Mouse (Mus musculus): ENCODE data around the gene Chrne. TPM values are rescaled to one million over a fixed set of nuclear protein-coding genes. Genes with fewer than 3 reads are reported as not detected.

Gene Chrne
- 0.23 and 0.40 TPM in 2 replicates for polyA plus RNA-seq (2015; fragmentation: Nextera tagmentation; extraction: Ambion mirVana)

- Histone ChIP-seq H3K27ac (replicated peaks) (no peak within 1 kb of the TSS), H3K4me3 (replicated peaks) (no peak within 1 kb of the TSS), H3K36me3 (no peaks in the 10 kb centered on the region), H3K27me3 (replicated peaks) (0 out of 2 replicates have a peak, but pooled peaks cover 5% of the 10 kb centered on the region), H3K4me1 (peaks cover 9% of the 10 kb centered on the region), H3K4me2 (no peak within 1 kb of the TSS), H3K9ac (replicated peaks) (no peak within 1 kb of the TSS), H3K9me3 (replicated peaks) (no peaks in the 10 kb centered on the region)
- whole genome bisulfite sequencing, result 31% methylated on average over 1 of the region's 1 CpGs
- ATAC-seq (ENCODE audit: low FRiP score), result no peak
Observed at GRCm38 (mm10) chr11:70619101-70619500, at the start of gene Chrne. Gene Chrne, minus strand, starts transcription at chr11:70619216.

GRCm38 (mm10) chr11:70668335-70668770, 49.3 kb upstream of the Chrne start:
- no peaks in the 10 kb centered on the region for H3K27me3 ChIP-seq (replicated peaks)
- no peaks in the 10 kb centered on the region for H3K9me3 ChIP-seq (replicated peaks)
- H3K36me3 ChIP-seq, result peaks cover 35% of the 10 kb centered on the region
- H3K27ac ChIP-seq (replicated peaks), result peak overlapping the region; percentile 99
- WGBS, result under 1% methylated on average over 15 of the region's 15 CpGs
- peak overlapping the region; percentile 67 for H3K4me3 ChIP-seq (replicated peaks)
- H3K9ac ChIP-seq (replicated peaks), result peak overlapping the region; percentile 70
- peaks cover 43% of the 10 kb centered on the region for H3K4me1 ChIP-seq
- peak overlapping the region; percentile 81 for H3K4me2 ChIP-seq
- ATAC-seq (ENCODE audit: low FRiP score), result no peak; the same call in 1 of the 2 replicates

- peak overlapping the region; percentile 81 for H3K4me2 ChIP-seq
- no peak for ATAC-seq (ENCODE audit: low FRiP score)
- H3K9ac ChIP-seq (replicated peaks), result peak overlapping the region; percentile 70; the same call in 1 of the 2 replicates
- H3K27me3 ChIP-seq (replicated peaks), result no peaks in the 10 kb centered on the region
- peak overlapping the region; percentile 99 for H3K27ac ChIP-seq (replicated peaks)
- H3K4me3 ChIP-seq (replicated peaks), result peak overlapping the region; percentile 67
- H3K9me3 ChIP-seq (replicated peaks), result no peaks in the 10 kb centered on the region
- H3K36me3 ChIP-seq, result peaks cover 43% of the 10 kb centered on the region
- peaks cover 43% of the 10 kb centered on the region for H3K4me1 ChIP-seq
- WGBS, result 83% methylated on average over 14 of the region's 14 CpGs
Observed at GRCm38 (mm10) chr11:70667271-70668150, 48.5 kb upstream of the Chrne start.

- H3K27me3 ChIP-seq (replicated peaks), result no peaks in the 10 kb centered on the region
- no peak overlapping the region for H3K9ac ChIP-seq (replicated peaks)
- H3K27ac ChIP-seq (replicated peaks), result no peak overlapping the region
- 93% methylated on average over 8 of the region's 8 CpGs for WGBS
- peaks cover 40% of the 10 kb centered on the region for H3K4me1 ChIP-seq
- ATAC-seq (ENCODE audit: low FRiP score), result no peak
- H3K4me2 ChIP-seq, result no peak overlapping the region
- peaks cover 41% of the 10 kb centered on the region for H3K36me3 ChIP-seq
- no peaks in the 10 kb centered on the region for H3K9me3 ChIP-seq (replicated peaks)
- H3K4me3 ChIP-seq (replicated peaks), result no peak overlapping the region
Observed at GRCm38 (mm10) chr11:70666687-70667086, 47.7 kb upstream of the Chrne start.

- WGBS, result 92% methylated on average over 9 of the region's 9 CpGs
- H3K4me1 ChIP-seq, result peaks cover 22% of the 10 kb centered on the region
- H3K27ac ChIP-seq (replicated peaks), result no peak overlapping the region
- peaks cover 38% of the 10 kb centered on the region for H3K36me3 ChIP-seq
- no peak for ATAC-seq (ENCODE audit: low FRiP score)
- H3K9me3 ChIP-seq (replicated peaks), result no peaks in the 10 kb centered on the region
- no peak overlapping the region for H3K4me3 ChIP-seq (replicated peaks)
- H3K27me3 ChIP-seq (replicated peaks), result no peaks in the 10 kb centered on the region
- H3K4me2 ChIP-seq, result no peak overlapping the region
- H3K9ac ChIP-seq (replicated peaks), result no peak overlapping the region
Observed at GRCm38 (mm10) chr11:70664741-70665140, 45.7 kb upstream of the Chrne start.

GRCm38 (mm10) chr11:70663957-70664356, 44.9 kb upstream of the Chrne start:
- no peak for ATAC-seq (ENCODE audit: low FRiP score)
- Histone ChIP-seq H3K27me3 (replicated peaks) (no peaks in the 10 kb centered on the region), H3K9me3 (replicated peaks) (no peaks in the 10 kb centered on the region), H3K27ac (replicated peaks) (no peak overlapping the region), H3K4me1 (peaks cover 22% of the 10 kb centered on the region), H3K4me2 (no peak overlapping the region), H3K36me3 (peaks cover 38% of the 10 kb centered on the region), H3K9ac (replicated peaks) (no peak overlapping the region), H3K4me3 (replicated peaks) (no peak overlapping the region)
- 90% methylated on average over 6 of the region's 6 CpGs for WGBS

GRCm38 (mm10) chr11:70663101-70663500, 44.1 kb upstream of the Chrne start:
- Histone ChIP-seq H3K27ac (replicated peaks) (no peak overlapping the region), H3K4me2 (no peak overlapping the region), H3K4me1 (peaks cover 20% of the 10 kb centered on the region), H3K27me3 (replicated peaks) (no peaks in the 10 kb centered on the region), H3K9me3 (replicated peaks) (no peaks in the 10 kb centered on the region), H3K4me3 (replicated peaks) (no peak overlapping the region), H3K9ac (replicated peaks) (no peak overlapping the region), H3K36me3 (peaks cover 38% of the 10 kb centered on the region)
- no peak for ATAC-seq (ENCODE audit: low FRiP score)
- 95% methylated on average over 8 of the region's 8 CpGs for WGBS

- H3K9ac ChIP-seq (replicated peaks), result no peak overlapping the region
- H3K36me3 ChIP-seq, result peaks cover 33% of the 10 kb centered on the region
- ATAC-seq (ENCODE audit: low FRiP score), result no peak
- peaks cover 16% of the 10 kb centered on the region for H3K4me1 ChIP-seq
- WGBS, result 90% methylated on average over 8 of the region's 8 CpGs
- H3K27me3 ChIP-seq (replicated peaks), result no peaks in the 10 kb centered on the region
- no peak overlapping the region for H3K4me2 ChIP-seq
- no peak overlapping the region for H3K27ac ChIP-seq (replicated peaks)
- no peaks in the 10 kb centered on the region for H3K9me3 ChIP-seq (replicated peaks)
- H3K4me3 ChIP-seq (replicated peaks), result no peak overlapping the region
Observed at GRCm38 (mm10) chr11:70660571-70660970, 41.6 kb upstream of the Chrne start.

GRCm38 (mm10) chr11:70658942-70659341, 39.9 kb upstream of the Chrne start:
- Histone ChIP-seq H3K4me3 (replicated peaks) (no peak overlapping the region), H3K36me3 (peaks cover 20% of the 10 kb centered on the region), H3K27me3 (replicated peaks) (no peaks in the 10 kb centered on the region), H3K4me1 (peaks cover 22% of the 10 kb centered on the region), H3K27ac (replicated peaks) (no peak overlapping the region), H3K9ac (replicated peaks) (no peak overlapping the region), H3K9me3 (replicated peaks) (no peaks in the 10 kb centered on the region), H3K4me2 (no peak overlapping the region)
- ATAC-seq (ENCODE audit: low FRiP score), result no peak
- 90% methylated on average over 8 of the region's 8 CpGs for WGBS

- Histone ChIP-seq H3K27ac (replicated peaks) (no peak overlapping the region), H3K4me3 (replicated peaks) (no peak overlapping the region), H3K36me3 (peaks cover 15% of the 10 kb centered on the region), H3K4me2 (no peak overlapping the region), H3K4me1 (peaks cover 22% of the 10 kb centered on the region), H3K27me3 (replicated peaks) (no peaks in the 10 kb centered on the region), H3K9me3 (replicated peaks) (no peaks in the 10 kb centered on the region), H3K9ac (replicated peaks) (no peak overlapping the region)
- ATAC-seq (ENCODE audit: low FRiP score), result no peak
- 87% methylated on average over 5 of the region's 5 CpGs for WGBS
Observed at GRCm38 (mm10) chr11:70658521-70658920, 39.5 kb upstream of the Chrne start.

GRCm38 (mm10) chr11:70657991-70658390, 39.0 kb upstream of the Chrne start:
- peaks cover 27% of the 10 kb centered on the region for H3K4me1 ChIP-seq
- ATAC-seq (ENCODE audit: low FRiP score), result no peak
- no peak overlapping the region for H3K9ac ChIP-seq (replicated peaks)
- H3K36me3 ChIP-seq, result peaks cover 10% of the 10 kb centered on the region
- no peaks in the 10 kb centered on the region for H3K9me3 ChIP-seq (replicated peaks)
- H3K4me2 ChIP-seq, result no peak overlapping the region
- no peaks in the 10 kb centered on the region for H3K27me3 ChIP-seq (replicated peaks)
- no peak overlapping the region for H3K27ac ChIP-seq (replicated peaks)
- no peak overlapping the region for H3K4me3 ChIP-seq (replicated peaks)
- 72% methylated on average over 9 of the region's 9 CpGs for WGBS

GRCm38 (mm10) chr11:70657573-70657972, 38.6 kb upstream of the Chrne start:
- no peaks in the 10 kb centered on the region for H3K9me3 ChIP-seq (replicated peaks)
- H3K9ac ChIP-seq (replicated peaks), result no peak overlapping the region
- peaks cover 32% of the 10 kb centered on the region for H3K4me1 ChIP-seq
- no peak for ATAC-seq (ENCODE audit: low FRiP score)
- H3K4me3 ChIP-seq (replicated peaks), result no peak overlapping the region
- H3K36me3 ChIP-seq, result peaks cover 6% of the 10 kb centered on the region
- WGBS, result 58% methylated on average over 6 of the region's 6 CpGs
- H3K4me2 ChIP-seq, result no peak overlapping the region
- H3K27ac ChIP-seq (replicated peaks), result no peak overlapping the region
- H3K27me3 ChIP-seq (replicated peaks), result no peaks in the 10 kb centered on the region

Measured in neural tube, embryonic 15.5 days (tissue).